Mouse (Mus musculus) thymus, adult 2 months (tissue): Measurements from ENCODE around the gene Rtp4.

Experiments
- CTCF ChIP-seq: fragments of 200-500 bp; IDR thresholded peaks from 2 replicates; pipeline ENCODE4 v1.5.1; 2012; ENCODE audit warnings: mild to moderate bottlenecking, control low read depth, low read length, moderate library complexity, borderline replicate concordance; ENCODE audit not compliant: control insufficient read depth, poor library complexity, insufficient read depth; ENCODE audit errors: extremely low read depth
- POLR2A ChIP-seq: fragments of 200-500 bp; IDR thresholded peaks from 2 replicates; pipeline ENCODE4 v1.6.1; 2012; ENCODE audit warnings: mild to moderate bottlenecking, low read length, control low read depth, moderate library complexity; ENCODE audit not compliant: control insufficient read depth, poor library complexity, insufficient read depth; ENCODE audit errors: extremely low read depth

GRCm38 (mm10) chr16:23597968-23598367 is 77.9 kb downstream of the Rtp4 start:
- TF ChIP-seq CTCF, result no peak
- TF ChIP-seq POLR2A, result no peak
